Mouse (Mus musculus): ENCODE results near the gene Sval1. TPM values are rescaled to one million over a fixed set of nuclear protein-coding genes. Genes with fewer than 3 reads are reported as not detected.

The Sval1 gene
- total RNA-seq (2021): not detected
- long read RNA-seq, experiment 1: 0 reads
- long read RNA-seq, experiment 2: 0 reads

DNA sequence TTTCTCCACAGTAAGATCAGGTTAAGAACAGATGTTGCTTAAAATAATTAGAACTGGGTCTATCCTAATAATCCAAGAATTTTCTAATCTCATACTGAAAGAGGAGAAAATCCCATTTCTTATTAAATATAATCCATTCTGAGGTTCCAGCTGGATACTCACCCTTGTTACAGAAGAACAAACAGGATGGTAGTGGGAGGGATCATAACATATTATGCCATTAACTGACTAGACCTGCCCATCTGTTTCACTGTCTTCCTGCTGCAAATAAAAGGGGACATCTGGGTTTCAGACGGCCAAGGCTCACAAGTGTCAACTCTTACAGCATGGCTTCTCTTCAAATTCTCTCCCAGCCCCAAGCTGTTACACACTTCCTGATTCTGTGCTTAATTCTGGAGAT, at the start of gene Sval1:
Sval1 (plus strand) TSS at position 301 of the 400 bp plus-strand sequence.
- DNase-seq: no peak

GRCm38 (mm10) chr6:41911625-41912024, 39.8 kb upstream of the Sval1 start:
- DNase-seq: no peak

- DNase-seq: no peak
These were observed 36.5 kb upstream of the Sval1 start for GRCm38 (mm10) chr6:41914883-41915282.

DNA sequence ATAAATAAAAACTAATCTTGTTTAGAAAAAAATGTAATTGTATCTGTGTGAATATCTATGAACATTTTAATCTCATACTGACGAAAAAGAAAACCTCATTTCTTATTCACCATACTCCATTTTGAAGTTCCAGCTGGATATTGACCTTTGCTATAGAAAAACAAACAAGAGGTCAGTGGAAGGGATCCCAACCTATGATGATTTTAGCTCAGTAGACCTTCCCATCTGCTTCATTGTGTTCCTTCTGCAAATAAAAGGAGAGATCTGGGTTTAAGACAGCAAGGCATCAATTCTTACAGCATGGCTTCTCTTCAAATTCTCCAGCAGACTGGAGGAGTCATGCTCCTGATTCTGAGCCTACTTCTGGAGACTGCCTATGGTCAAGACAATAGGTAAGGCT, 16.4 kb downstream of the Sval1 start, which contains the start of gene Sval3:
Sval3 (plus strand) TSS at position 301 of the 400 bp plus-strand sequence.
- DNase-seq: no peak

Other genes starting within 250 kb of the Sval1 start
- not detected for gene Kel, start 247.3 kb upstream of the Sval1 start, total RNA-seq (2021)
- not detected for gene Olfr459, start 176.5 kb upstream of the Sval1 start, total RNA-seq (2021)
- not detected for gene Pip, start 104.1 kb upstream of the Sval1 start, total RNA-seq (2021)
- gene Sval2, start 98.6 kb upstream of the Sval1 start, total RNA-seq (2021): not detected
- gene Sval3, start 16.5 kb downstream of the Sval1 start, total RNA-seq (2021): not detected
- gene Sva, start 86.8 kb downstream of the Sval1 start, total RNA-seq (2021): not detected
- not detected for gene Tas2r139, start 189.3 kb downstream of the Sval1 start, total RNA-seq (2021)